Mouse (Mus musculus) cortical plate, adult 2 months (tissue): ENCODE measurements at regions not wholly inside any gene's neighbourhood (a gene's known extent, or its start where the extent isn't known, plus 50 kb on each side); places are given as distances from the start of the nearest gene placed in this dataset.

ENCODE experiments used
- H3K27ac ChIP-seq: fragments of 200-500 bp; 2 replicates; pipeline ENCODE4 v1.5.1; 2012; ENCODE audit warnings: low read length, control low read depth, inconsistent platforms; ENCODE audit not compliant: insufficient read depth
- H3K4me1 ChIP-seq: fragments of 200-500 bp; 2 replicates; pipeline ENCODE4 v1.6.1; 2011; ENCODE audit warnings: low read length; ENCODE audit not compliant: control insufficient read depth, insufficient read depth
- H3K4me3 ChIP-seq: fragments of 200-500 bp; 2 replicates; pipeline ENCODE4 v1.5.1; 2011; ENCODE audit warnings: mild to moderate bottlenecking, low read length, control low read depth; ENCODE audit not compliant: insufficient read depth
- CTCF ChIP-seq: fragments of 200-500 bp; IDR thresholded peaks from 2 replicates; pipeline ENCODE4 v1.5.1; 2011; ENCODE audit warnings: mild to moderate bottlenecking, control low read depth, low read length; ENCODE audit not compliant: insufficient read depth; ENCODE audit errors: extremely low read depth
- POLR2A ChIP-seq: fragments of 200-500 bp; IDR thresholded peaks from 2 replicates; pipeline ENCODE4 v1.6.1; 2011; ENCODE audit warnings: mild to moderate bottlenecking, low read length, control low read depth; ENCODE audit not compliant: insufficient read depth; ENCODE audit errors: extremely low read depth

GRCm38 (mm10) chr12:117447843-117448728, 68.2 kb upstream of the Rapgef5 start:
- Histone ChIP-seq H3K4me3 (no peak overlapping the region), H3K4me1 (no peaks in the 10 kb centered on the region)

GRCm38 (mm10) chr12:117449080-117449479, 67.2 kb upstream of the Rapgef5 start:
- no peak overlapping the region for H3K4me3 ChIP-seq
- no peak for TF ChIP-seq POLR2A
- TF ChIP-seq CTCF = no peak
- H3K4me1 ChIP-seq = no peaks in the 10 kb centered on the region
- H3K27ac ChIP-seq = no peak overlapping the region

More at GRCm38 (mm10) chr12:117447843-117448728, 68.2 kb upstream of the Rapgef5 start:
- H3K27ac ChIP-seq = no peak overlapping the region
- no peak for TF ChIP-seq POLR2A
- TF ChIP-seq CTCF = no peak

- TF ChIP-seq POLR2A (no peak), CTCF (no peak)
- Histone ChIP-seq H3K4me3 (no peak overlapping the region), H3K27ac (no peak overlapping the region), H3K4me1 (no peaks in the 10 kb centered on the region)
Observed at GRCm38 (mm10) chr12:117450106-117450505, 66.2 kb upstream of the Rapgef5 start.

- TF ChIP-seq CTCF (no peak), POLR2A (no peak)
- Histone ChIP-seq H3K27ac (no peak overlapping the region), H3K4me1 (no peaks in the 10 kb centered on the region), H3K4me3 (no peak overlapping the region)
Observed at GRCm38 (mm10) chr12:117450871-117451270, 65.4 kb upstream of the Rapgef5 start.

- no peak overlapping the region for H3K4me3 ChIP-seq
- H3K4me1 ChIP-seq = no peaks in the 10 kb centered on the region
- no peak overlapping the region for H3K27ac ChIP-seq
- TF ChIP-seq POLR2A (no peak), CTCF (peak; percentile 27; the same call in 1 of the 2 replicates)
Observed at GRCm38 (mm10) chr12:117451441-117451840, 64.8 kb upstream of the Rapgef5 start.

- TF ChIP-seq POLR2A (no peak), CTCF (no peak)
- H3K4me3 ChIP-seq = no peak overlapping the region
- no peak overlapping the region for H3K27ac ChIP-seq
- H3K4me1 ChIP-seq = no peaks in the 10 kb centered on the region
Observed at GRCm38 (mm10) chr12:117455800-117456199, 60.5 kb upstream of the Rapgef5 start.

- H3K27ac ChIP-seq = no peak overlapping the region
- no peaks in the 10 kb centered on the region for H3K4me1 ChIP-seq
- TF ChIP-seq CTCF = no peak
- TF ChIP-seq POLR2A = no peak
- no peak overlapping the region for H3K4me3 ChIP-seq
Observed at GRCm38 (mm10) chr12:117458132-117459070, 57.9 kb upstream of the Rapgef5 start.

- Histone ChIP-seq H3K27ac (no peak overlapping the region), H3K4me3 (no peak overlapping the region), H3K4me1 (no peaks in the 10 kb centered on the region)
- TF ChIP-seq CTCF (no peak), POLR2A (no peak)
Observed at GRCm38 (mm10) chr12:117459541-117459940, 56.7 kb upstream of the Rapgef5 start.

- Histone ChIP-seq H3K27ac (no peak overlapping the region), H3K4me1 (no peaks in the 10 kb centered on the region; the same call in 1 of the 2 replicates), H3K4me3 (no peak overlapping the region)
- TF ChIP-seq CTCF (0 out of 2 replicates have a peak, but pooled peaks have one; percentile 7), POLR2A (no peak)
Observed at GRCm38 (mm10) chr12:117465206-117465605, 51.1 kb upstream of the Rapgef5 start.

GRCm38 (mm10) chr12:117465998-117466397, 50.3 kb upstream of the Rapgef5 start:
- no peak overlapping the region for H3K27ac ChIP-seq
- TF ChIP-seq CTCF (no peak), POLR2A (no peak)
- no peak overlapping the region for H3K4me3 ChIP-seq
- no peaks in the 10 kb centered on the region; the same call in 1 of the 2 replicates for H3K4me1 ChIP-seq
